Mouse (Mus musculus) liver, postnatal 0 days (tissue): ENCODE measurements at regions not wholly inside any gene's neighbourhood (a gene's known extent, or its start where the extent isn't known, plus 50 kb on each side); places are given as distances from the start of the nearest gene placed in this dataset.

Experiments
- ATAC-seq: fragments of 200-750 bp; cut with Nextera tagmentation; 2 replicates; pipeline ENCODE4 v1.8.0; 2017; ENCODE audit warnings: mild to moderate bottlenecking, moderate library complexity
- DNase-seq: peaks from one replicate; pipeline ENCODE4 v3.0.0-alpha.2; 2016
- H3K27ac ChIP-seq: fragments of 300-500 bp; sonication (generic); 2 replicates; pipeline ENCODE4 v1.5.1; 2014; ENCODE audit warnings: antibody characterized with exemption, moderate library complexity, mild to moderate bottlenecking, low read depth
- H3K27me3 ChIP-seq: fragments of 300-500 bp; sonication (generic); 2 replicates; pipeline ENCODE4 v1.6.1; 2014; ENCODE audit warnings: low read length, control low read depth, mixed read lengths; ENCODE audit not compliant: insufficient read depth
- H3K36me3 ChIP-seq: fragments of 300-500 bp; sonication (generic); replicated peaks from 2 replicates; pipeline ENCODE4 v1.6.1; 2014; ENCODE audit warnings: mild to moderate bottlenecking, control low read depth, low read length, moderate library complexity, mixed read lengths; ENCODE audit not compliant: insufficient read depth
- H3K4me1 ChIP-seq: fragments of 300-500 bp; sonication (generic); 2 replicates; pipeline ENCODE4 v1.6.1; 2014; ENCODE audit warnings: antibody characterized with exemption, mild to moderate bottlenecking, control low read depth; ENCODE audit not compliant: insufficient read depth
- H3K4me2 ChIP-seq: fragments of 300-500 bp; sonication (generic); 2 replicates; pipeline ENCODE4 v1.6.1; 2014; ENCODE audit warnings: low read depth, mild to moderate bottlenecking, low read length, moderate library complexity, mixed read lengths
- H3K4me3 ChIP-seq: fragments of 300-500 bp; sonication (generic); 2 replicates; pipeline ENCODE4 v1.5.1; 2014; ENCODE audit warnings: low read depth, low read length
- H3K9ac ChIP-seq: fragments of 300-500 bp; sonication (generic); replicated peaks from 2 replicates; pipeline ENCODE4 v1.6.1; 2014; ENCODE audit warnings: mild to moderate bottlenecking, moderate library complexity
- H3K9me3 ChIP-seq: fragments of 300-500 bp; sonication (generic); 2 replicates; pipeline ENCODE4 v1.6.1; 2016; ENCODE audit warnings: mild to moderate bottlenecking, control low read depth, low read length, mixed read lengths
- CTCF ChIP-seq: sonication (generic); IDR thresholded peaks from 2 replicates; pipeline ENCODE4 v1.5.1; 2016; ENCODE audit warnings: antibody characterized with exemption, low read depth
- EP300 ChIP-seq: IDR thresholded peaks from 2 replicates; pipeline ENCODE4 v1.6.1; 2016; ENCODE audit warnings: antibody characterized with exemption, low read depth, mild to moderate bottlenecking
- WGBS: fragments of 180-500 bp; shearing (Covaris S2); extraction: QIAGEN DNeasy Blood & Tissue Kit; methylation state at CpG from one replicate; pipeline ENCODE4 v1.1.7; 2014; ENCODE audit not compliant: insufficient replicate concordance; 5-methylcytosine and 5-hydroxymethylcytosine counted together

GRCm38 (mm10) chr6:89035061-89035835, 133.2 kb downstream of the Tpra1 start:
- Histone ChIP-seq H3K4me3 (no peak overlapping the region), H3K27me3 (0 out of 2 replicates have a peak, but pooled peaks cover 3% of the 10 kb centered on the region), H3K27ac (no peak overlapping the region), H3K9me3 (no peaks in the 10 kb centered on the region), H3K9ac (no peak overlapping the region), H3K4me2 (no peak overlapping the region), H3K4me1 (no peaks in the 10 kb centered on the region), H3K36me3 (no peaks in the 10 kb centered on the region)
- WGBS: 71% methylated on average over 13 of the region's 13 CpGs
- DNase-seq (no peak), ATAC-seq (no peak)
- TF ChIP-seq EP300 (no peak), CTCF (no peak)

DNA sequence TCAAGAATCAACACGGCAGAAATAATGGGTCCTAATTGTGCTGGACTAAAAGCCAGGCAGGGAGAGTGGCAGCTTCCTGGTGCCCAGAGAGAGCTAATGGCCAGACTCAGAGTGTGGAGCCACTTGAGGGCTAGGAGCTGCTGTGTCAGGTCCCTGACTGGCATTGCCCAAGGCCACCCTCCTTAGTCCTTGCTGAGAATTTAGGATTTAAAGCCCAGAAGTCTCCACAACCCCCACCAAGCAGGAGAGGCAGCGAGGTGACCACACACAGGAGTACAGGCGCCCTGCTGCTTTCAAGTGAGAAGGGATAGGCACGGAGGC, 133.7 kb downstream of the Tpra1 start:
- Histone ChIP-seq H3K9ac (no peak overlapping the region), H3K27ac (no peak overlapping the region)
- WGBS: 68% methylated on average over 4 of the region's 4 CpGs

GRCm38 (mm10) chr6:89037392-89037791, 135.3 kb downstream of the Tpra1 start:
- Histone ChIP-seq H3K27ac (no peak overlapping the region), H3K4me3 (no peak overlapping the region), H3K36me3 (no peaks in the 10 kb centered on the region), H3K9me3 (no peaks in the 10 kb centered on the region), H3K4me2 (no peak overlapping the region), H3K9ac (no peak overlapping the region), H3K27me3 (0 out of 2 replicates have a peak, but pooled peaks cover 3% of the 10 kb centered on the region), H3K4me1 (no peaks in the 10 kb centered on the region)
- WGBS: 25% methylated on average over 2 of the region's 2 CpGs
- DNase-seq (no peak), ATAC-seq (no peak)
- no peak for TF ChIP-seq CTCF

More for the DNA sequence above, 133.7 kb downstream of the Tpra1 start:
- Histone ChIP-seq H3K9me3 (no peaks in the 10 kb centered on the region), H3K27me3 (0 out of 2 replicates have a peak, but pooled peaks cover 3% of the 10 kb centered on the region), H3K36me3 (no peaks in the 10 kb centered on the region), H3K4me2 (no peak overlapping the region), H3K4me1 (no peaks in the 10 kb centered on the region), H3K4me3 (no peak overlapping the region)
- TF ChIP-seq CTCF: no peak
- no peak for TF ChIP-seq EP300
- no peak for ATAC-seq
- no peak for DNase-seq

- Histone ChIP-seq H3K4me3 (no peak overlapping the region), H3K36me3 (no peaks in the 10 kb centered on the region), H3K9me3 (no peaks in the 10 kb centered on the region), H3K9ac (no peak overlapping the region), H3K4me1 (no peaks in the 10 kb centered on the region), H3K27me3 (0 out of 2 replicates have a peak, but pooled peaks cover 3% of the 10 kb centered on the region), H3K4me2 (no peak overlapping the region), H3K27ac (no peak overlapping the region)
- WGBS: 44% methylated on average over 7 of the region's 7 CpGs
- ATAC-seq: no peak
- TF ChIP-seq CTCF (no peak), EP300 (no peak)
- no peak for DNase-seq
Measured at GRCm38 (mm10) chr6:89037901-89038300, 135.8 kb downstream of the Tpra1 start.

GRCm38 (mm10) chr6:89040919-89041318, 138.9 kb downstream of the Tpra1 start:
- Histone ChIP-seq H3K27ac (no peak overlapping the region), H3K36me3 (no peaks in the 10 kb centered on the region), H3K9ac (no peak overlapping the region), H3K4me2 (no peak overlapping the region), H3K9me3 (no peaks in the 10 kb centered on the region), H3K4me1 (no peaks in the 10 kb centered on the region), H3K27me3 (0 out of 2 replicates have a peak, but pooled peaks cover 3% of the 10 kb centered on the region), H3K4me3 (no peak overlapping the region)
- no peak for DNase-seq
- no peak for ATAC-seq
- TF ChIP-seq EP300 (no peak), CTCF (no peak)
- WGBS: 79% methylated on average over 4 of the region's 4 CpGs

DNA sequence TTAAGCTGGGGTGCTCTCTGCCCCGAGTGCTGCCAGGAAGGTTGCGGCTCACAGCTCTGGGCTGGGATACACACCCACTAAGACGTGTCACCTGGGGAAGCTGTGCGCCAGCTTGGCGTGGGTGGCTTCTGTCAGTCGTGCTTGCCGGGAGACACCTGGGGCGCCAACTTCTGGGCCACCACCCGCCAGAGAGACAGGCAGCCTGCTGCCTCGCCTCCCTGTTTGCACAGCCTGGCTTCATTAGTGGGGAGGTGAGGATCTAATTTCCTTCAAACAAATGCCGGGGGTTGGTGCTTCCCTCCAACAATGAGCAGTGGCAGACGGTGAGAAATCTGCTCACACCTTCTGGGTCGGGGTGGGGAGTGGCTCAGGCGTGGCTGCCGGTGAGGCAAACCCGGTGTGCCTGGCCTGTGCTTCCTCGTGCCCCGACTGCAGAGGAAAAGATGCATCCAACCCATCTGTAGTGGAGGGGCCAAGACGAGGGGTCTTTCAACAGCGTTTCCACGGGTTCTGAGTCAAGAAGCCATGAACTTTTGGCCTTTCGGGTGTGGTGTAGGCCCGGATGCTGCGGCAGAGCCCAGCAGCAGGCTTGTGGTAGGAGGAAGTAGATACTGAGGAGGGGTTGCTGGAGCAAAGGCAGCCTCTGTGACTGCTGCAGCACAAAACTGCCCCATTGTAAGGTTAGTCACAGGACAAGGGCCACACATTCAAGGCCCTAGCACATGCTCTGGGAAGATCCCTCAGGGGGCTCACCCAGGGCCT, 140.6 kb downstream of the Tpra1 start:
- TF ChIP-seq CTCF (no peak), EP300 (no peak)
- Histone ChIP-seq H3K4me1 (no peaks in the 10 kb centered on the region), H3K4me2 (no peak overlapping the region), H3K27me3 (0 out of 2 replicates have a peak, but pooled peaks cover 5% of the 10 kb centered on the region), H3K27ac (no peak overlapping the region), H3K9ac (no peak overlapping the region), H3K36me3 (no peaks in the 10 kb centered on the region), H3K9me3 (no peaks in the 10 kb centered on the region), H3K4me3 (no peak overlapping the region)
- 26% methylated on average over 24 of the region's 24 CpGs for WGBS
- no peak for ATAC-seq
- DNase-seq: no peak
